Mouse (Mus musculus) right cerebral cortex, postnatal 10 days (tissue): ENCODE measurements around the gene Cmtm6.
"Not testable (repeated sequence)": the region's sequence is repeated elsewhere in the genome, so short reads cannot be mapped to it uniquely, and the experiment has no call there.

ENCODE experiments used
- DNase-seq, 2 experiments: peaks; one replicate each; pipeline ENCODE4 v3.0.0; 2021; ENCODE audit warnings: low spot score in 2 of 2

Cmtm6 gene

DNA sequence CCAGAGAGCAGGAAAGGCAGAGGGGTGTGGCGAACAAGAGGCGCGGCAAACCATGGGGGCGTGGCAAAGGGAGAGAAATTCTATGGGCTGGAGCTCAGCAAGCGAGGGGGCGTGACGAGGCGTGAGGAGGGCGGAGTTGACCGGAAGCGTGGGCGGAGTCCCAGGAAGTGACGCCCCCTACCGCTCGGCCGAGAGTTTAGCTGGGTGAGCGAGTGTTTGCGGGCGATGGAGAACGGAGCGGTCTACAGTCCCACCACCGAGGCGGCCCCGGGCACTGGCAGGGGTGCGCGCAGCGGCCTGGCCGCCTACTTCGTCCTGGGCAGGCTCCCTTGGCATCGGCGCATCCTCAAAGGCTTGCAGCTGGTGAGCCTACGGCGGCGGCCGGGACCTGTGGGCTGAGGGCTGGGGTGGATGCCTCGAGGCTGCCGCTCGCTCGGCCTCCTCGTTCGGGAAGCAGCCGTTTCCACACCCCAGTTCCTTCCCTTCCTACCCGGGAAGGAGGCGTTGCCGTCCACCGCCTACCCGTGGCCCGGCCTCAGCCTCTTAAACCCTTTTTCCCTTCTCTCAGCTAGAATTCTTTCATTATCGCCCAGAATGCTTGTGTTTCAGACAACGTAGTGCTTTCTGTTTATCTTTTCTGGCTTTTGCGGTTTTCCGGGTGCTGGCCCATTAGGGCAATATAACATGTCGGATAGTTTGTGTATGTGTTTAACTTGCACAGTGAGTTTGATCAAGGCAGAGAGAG lies at the start of gene Cmtm6:
Gene Cmtm6 (plus strand): TSS at position 106 of the 745 bp plus-strand sequence.
- peak; percentile 97 to 98 for DNase-seq

GRCm38 (mm10) chr9:114682193-114682592 lies 48.7 kb upstream of the Cmtm6 start:
- DNase-seq: no peak

GRCm38 (mm10) chr9:114686245-114686644 lies 44.7 kb upstream of the Cmtm6 start:
- DNase-seq: no peak

DNA sequence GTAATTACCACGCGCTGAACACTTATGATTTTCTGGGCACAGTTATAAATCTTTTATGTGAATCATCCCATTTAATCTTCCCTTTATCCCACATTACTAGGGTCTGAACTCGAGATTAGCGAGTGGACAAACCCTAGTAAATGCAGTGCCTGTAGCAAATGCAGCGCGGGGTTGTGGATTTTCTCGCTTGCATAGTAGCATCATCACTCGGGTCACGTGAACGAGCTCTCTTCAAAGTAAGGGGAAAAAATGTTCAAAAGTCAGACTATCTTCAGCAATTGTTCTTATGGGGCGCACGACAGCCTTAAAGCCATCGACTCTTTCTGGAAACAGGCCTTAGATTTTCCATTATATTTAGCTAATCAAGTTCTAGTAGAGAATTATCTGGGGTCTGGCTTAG lies 43.3 kb upstream of the Cmtm6 start:
- DNase-seq: no peak

- peak; percentile 98 for DNase-seq
These were observed 42.5 kb upstream of the Cmtm6 start, which contains the start of gene Dync1li1 for GRCm38 (mm10) chr9:114688252-114688952. Gene Dync1li1, plus strand, starts transcription at chr9:114688790.

DNA sequence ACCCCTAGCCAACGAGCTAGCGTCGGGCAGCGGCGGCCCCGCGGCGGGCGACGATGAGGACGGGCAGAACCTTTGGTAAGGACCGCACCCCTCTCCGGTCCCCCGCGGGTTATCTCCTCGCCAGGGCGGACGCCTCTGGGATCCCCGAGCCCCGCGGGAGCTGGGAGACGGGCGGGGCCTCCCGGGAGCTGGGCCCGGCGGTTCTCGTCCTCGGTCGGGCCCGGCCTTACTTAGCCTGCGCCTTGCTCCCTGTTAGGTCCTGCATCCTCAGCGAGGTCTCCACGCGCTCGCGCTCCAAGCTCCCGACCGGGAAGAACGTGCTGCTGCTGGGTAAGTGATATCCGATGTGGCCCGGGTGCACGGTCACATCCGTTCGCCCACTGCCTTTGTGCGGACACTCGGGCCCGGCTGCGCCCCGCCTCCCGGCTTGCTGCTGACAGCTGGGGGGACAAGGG lies 41.9 kb upstream of the Cmtm6 start:
- peak in 1 of 2 experiments; percentile 59 for DNase-seq

- no peak for DNase-seq
These were observed 40.8 kb upstream of the Cmtm6 start for GRCm38 (mm10) chr9:114690119-114690601.

DNA sequence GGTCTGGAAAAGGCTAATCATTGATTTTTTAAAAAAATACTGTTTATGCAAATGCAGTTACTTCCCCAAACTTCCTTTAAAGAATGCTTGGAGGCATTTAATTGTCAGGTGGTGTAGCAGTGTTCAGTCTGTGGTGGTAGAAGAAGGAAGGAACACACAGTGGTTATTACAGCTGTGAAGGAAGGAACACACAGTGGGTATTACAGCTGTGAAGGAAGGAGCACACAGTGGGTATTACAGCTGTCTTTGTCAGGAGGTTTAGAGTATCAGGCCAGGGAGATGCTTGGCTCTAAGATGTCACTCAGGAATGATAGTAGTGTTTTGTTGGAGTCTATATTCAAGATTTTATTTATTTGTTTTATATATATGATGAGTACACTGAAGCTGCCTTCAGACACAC lies 39.8 kb upstream of the Cmtm6 start:
- DNase-seq: no peak

DNA sequence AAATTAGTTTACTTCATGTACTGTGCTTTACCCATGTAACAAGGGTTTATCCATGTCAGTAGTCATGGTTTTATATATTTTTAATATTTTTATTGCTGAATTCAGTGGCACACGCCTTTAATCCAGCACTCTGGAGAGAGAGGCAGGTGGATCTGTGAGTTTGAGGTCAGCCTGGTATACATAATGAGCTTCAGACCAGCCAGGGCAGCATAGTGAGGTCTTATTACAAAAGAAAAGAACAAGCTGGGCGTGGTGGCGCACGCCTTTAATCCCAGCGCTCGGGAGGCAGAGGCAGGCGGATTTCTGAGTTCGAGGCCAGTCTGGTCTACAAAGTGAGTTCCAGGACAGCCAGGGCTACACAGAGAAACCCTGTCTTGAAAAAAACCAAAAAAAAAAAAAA lies 35.3 kb upstream of the Cmtm6 start:
- DNase-seq: not testable (repeated sequence)

DNA sequence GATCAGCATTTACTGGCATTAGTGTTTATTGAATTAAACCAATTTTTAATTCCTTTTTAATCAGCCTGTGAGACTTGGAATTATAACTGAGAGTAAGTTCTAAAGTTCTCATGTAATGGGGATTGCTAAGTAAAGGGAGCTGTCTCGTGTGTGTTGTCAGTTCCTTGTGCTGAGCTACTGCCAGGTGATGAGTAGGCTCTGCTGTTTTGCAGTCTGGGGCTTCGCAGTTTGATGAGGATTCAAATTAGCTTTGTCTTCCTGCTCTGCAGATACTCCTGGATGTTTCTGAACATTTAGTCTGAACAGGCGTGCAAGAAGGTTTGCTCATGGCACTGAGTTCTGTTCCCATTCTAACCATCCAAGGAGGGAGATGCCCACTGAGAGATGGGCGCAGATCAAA lies 33.8 kb upstream of the Cmtm6 start:
- DNase-seq: no peak

- DNase-seq: peak in 1 of 2 experiments; percentile 55
These were observed 33.0 kb upstream of the Cmtm6 start for GRCm38 (mm10) chr9:114697926-114698325.

- no peak for DNase-seq
These were observed 31.7 kb upstream of the Cmtm6 start for GRCm38 (mm10) chr9:114699262-114699661.

DNA sequence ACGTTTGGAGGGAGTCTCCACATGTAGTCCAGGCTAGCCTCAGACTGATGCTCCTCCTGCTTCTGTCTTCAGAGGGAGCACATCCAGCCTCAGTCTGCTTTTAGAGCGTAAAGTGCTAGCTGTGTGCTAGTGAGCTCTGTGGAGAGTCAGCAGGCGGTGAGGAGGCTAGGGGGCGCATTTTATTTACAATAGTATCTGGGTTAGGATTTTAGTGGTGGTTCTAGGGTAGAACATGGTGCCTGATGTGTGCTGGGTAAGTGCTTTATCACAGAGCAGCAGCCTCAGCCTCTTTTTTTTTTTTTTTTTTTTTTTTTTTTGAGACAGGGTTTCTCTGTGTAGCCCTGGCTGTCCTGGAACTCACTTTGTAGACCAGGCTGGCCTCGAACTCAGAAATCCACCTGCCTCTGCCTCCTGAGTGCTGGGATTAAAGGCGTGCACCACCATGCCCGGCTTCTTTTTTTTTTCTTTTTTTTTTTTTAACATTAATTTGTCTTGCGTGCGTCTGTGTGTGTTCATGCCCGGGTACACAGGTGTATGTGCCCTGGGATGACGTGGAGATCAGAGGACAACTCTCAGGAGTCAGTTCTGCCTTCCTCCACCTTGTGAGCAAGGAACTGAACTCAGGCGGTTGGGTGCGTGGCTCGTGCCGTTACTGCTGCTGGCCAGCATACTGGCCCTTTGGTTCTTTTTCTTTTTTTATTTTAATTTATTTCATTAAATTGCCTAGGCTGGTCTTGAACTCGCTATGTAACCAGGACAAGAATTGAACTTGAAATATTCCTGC lies 30.8 kb upstream of the Cmtm6 start:
- DNase-seq: no peak

GRCm38 (mm10) chr9:114701031-114701430 lies 29.9 kb upstream of the Cmtm6 start:
- DNase-seq: no peak

- DNase-seq: no peak
These were observed 29.0 kb upstream of the Cmtm6 start for GRCm38 (mm10) chr9:114701921-114702320.

GRCm38 (mm10) chr9:114707805-114708204 lies 23.1 kb upstream of the Cmtm6 start:
- DNase-seq: no peak

GRCm38 (mm10) chr9:114710345-114710744 lies 20.6 kb upstream of the Cmtm6 start:
- no peak for DNase-seq

- no peak for DNase-seq
These were observed 17.4 kb upstream of the Cmtm6 start for GRCm38 (mm10) chr9:114713481-114713880.

DNA sequence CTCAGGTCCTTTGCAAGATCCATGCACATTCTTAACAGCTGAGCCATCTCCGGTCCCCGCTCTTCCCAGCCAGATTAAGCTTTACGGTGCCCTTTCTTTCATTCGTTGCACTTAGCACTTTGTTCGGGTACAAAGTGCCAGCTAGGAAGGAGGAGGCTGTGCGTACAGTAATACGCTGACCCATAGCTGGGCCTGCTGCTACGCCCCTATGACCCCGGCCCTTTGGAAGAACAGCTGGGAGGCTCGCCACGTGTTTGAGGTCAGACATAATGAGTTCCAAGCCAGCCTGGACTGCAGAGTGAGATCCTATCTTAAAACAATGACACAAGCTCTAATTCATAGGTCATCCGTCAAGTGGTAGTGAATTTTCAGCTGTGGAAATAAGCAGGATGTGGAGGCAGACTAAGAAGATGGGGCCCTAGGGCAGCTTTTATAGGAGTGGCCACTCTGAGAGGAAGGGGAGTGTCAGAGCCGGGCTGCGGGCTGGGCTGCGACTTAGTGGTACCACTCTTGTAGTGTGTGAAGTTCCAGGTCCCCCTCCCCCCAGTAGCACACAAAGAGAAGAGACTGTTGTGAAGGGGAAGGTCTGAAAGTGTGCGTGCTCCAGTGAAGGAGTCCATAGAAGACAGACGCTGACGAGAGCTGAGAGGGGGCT lies 14.1 kb upstream of the Cmtm6 start:
- DNase-seq: no peak

DNA sequence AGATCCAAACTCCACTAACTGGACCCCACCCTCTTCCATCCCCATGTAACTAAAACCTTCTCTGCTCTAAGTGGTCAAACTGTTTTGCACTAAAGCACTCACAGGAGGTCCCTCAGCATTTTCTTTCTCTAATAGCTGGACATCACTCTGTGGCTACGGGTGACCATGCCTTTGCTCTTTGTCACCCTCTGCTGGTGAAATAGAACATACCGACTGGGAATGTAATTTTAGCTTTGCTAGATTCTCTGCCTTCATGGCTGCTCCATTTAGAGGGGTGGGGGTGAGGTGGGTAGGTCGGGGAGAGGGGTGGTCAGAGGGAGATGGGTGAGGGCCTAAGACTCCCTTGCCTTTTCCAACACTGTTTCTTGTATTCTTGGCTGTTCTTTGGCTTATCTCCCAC lies 3.6 kb upstream of the Cmtm6 start:
- DNase-seq: no peak

GRCm38 (mm10) chr9:114728432-114728831 lies 2.5 kb upstream of the Cmtm6 start:
- not testable (repeated sequence) for DNase-seq
